Mouse (Mus musculus): ENCODE data around the gene Fgf8.

Gene Fgf8

DNA sequence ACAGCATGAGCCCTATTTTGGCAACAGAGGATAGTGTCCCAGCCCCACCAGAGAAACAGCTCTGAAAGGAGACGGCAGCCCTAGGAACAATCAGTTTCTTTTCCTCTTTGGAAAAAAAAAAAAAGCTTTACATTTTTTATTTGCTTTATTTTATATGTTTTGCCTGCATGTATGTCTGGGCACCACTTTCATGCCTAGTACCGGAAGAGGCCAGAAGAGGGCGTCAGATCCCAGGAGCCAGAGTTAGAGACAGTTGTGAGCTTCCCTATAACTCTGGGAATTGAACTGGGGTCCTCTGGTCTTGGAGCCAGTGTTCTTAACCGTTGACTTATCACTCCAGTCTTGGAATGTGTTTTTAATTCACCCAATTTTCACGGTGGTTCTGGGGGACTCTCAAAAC is 20.5 kb downstream of the Fgf8 start:
- no peak for DNase-seq

DNA sequence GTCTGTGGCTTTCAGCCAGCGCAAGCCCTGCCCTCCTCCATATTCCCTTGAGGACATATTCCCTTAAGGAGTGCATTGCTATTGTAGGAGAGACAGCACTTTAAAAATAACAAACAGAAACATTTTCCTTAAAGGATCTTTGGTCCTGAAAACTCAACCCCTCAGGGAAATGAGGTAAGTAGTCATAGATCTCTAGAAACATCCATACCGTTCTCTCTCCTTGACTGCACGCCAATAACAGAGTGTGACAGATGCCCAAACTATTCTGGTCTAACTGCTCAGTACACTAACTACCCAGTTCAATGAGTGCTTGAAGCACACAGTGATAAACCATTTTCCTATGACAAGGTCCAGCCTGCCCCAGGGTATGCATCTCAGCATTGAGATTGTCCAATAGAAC is 24.4 kb downstream of the Fgf8 start:
- no peak for DNase-seq

DNA sequence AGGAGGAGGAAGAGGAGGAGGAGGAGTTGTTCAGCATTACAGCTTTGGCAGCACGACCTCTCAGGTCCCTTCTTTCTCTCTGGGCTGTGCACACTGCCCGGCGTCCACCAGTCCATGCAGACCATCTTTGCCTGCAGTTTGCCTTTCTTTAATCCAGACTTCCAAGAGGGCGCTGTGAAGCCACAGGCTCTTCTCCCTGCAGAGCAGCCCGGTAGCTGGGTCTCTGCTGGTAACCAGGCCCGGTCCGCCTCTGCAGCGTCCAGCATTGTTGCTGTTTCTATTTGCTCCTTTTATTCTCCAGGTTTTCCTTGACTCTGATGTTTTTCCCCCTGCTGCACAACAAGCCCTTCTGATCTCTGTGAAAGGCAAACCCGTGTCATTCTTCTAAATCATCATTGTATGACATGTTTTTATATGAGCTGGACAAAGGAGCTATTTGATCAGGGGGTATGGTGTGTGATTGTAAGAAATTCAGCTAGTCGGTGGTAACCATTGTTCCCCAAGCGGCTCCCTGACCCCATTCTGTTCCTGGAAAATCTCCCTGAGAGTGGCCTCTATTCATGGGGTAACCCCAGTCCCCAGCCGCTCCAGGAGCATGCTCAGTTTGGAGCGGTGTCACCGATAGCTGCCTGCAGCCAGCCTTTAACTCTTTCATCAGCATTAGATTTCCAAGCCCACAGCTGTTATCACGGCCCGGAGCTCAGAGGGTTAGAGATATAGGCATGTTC is 25.1 kb downstream of the Fgf8 start:
- DNase-seq, result no peak

DNA sequence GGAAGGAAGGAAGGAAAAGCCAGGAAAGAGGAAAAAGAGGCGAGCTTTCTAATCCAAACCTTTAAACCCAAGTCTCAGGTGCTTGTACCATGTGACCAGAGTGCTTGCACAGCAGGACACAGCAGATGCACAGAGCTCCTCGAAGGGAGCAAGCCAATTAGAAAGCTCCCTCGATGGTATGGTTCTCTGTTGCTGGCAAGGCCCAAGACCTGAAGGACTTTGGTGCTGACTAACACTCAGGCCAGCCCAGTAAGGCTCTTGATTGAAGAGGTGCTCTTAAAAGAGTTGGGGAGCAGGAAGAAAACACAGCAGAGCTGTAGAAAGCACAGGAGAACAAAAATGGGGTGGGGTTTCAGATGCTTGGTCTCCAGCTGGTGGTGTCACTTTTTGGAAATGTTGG is 34.0 kb downstream of the Fgf8 start:
- no peak for DNase-seq

DNA sequence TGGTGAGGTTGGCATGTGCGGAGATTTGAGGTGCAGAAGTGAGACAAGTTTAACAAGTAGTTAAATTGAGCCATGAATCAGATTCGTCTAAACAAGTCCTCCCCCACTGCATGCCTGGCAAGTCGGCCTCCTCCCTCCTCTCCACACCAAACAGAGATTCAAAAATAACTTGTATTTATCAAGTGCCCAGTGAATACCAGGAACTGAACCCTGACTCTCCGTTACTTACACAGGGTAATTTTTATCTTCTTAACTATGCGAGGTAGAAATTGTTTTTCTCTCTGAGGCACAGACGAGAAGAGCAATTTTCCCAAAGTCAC is 46.5 kb downstream of the Fgf8 start:
- no peak for DNase-seq

DNA sequence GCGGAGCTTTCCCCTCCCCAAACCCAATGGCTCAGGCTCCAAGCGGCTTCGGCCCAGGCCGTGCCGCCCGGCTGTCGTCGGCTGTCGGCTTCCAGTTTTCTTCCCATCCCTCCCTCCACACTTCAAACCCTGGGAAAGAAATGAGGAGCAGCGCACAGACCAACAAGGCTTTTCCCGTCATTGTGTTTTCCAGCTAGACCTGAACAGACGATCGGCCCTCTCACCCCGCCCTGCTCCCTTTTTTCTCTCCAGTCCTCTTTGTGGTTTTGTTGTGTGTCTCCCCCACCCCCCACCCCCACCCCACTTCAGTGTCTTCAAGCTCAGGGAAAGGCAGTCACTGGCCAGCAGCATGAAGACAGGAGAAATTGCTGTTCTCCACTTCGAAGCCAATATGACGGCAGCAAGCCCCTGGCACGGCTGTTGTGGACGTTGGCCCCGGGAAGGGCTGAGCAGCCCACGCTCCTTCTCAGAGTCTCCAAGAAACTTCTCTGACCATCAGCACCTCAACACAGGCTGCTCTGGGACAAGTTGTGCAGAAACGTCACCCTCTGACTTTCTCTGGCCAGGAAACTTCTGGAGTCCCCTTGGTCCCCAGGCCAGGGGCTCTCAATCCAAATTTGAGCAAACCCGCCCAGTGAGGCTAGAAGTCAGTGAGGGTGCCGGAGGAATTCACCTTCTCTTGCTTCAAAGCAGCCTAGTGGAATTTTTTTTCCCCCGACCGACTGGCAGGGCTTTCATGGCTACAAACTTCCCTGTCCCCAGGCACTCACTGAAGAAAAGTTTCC is 47.0 kb downstream of the Fgf8 start:
- DNase-seq, result no peak

DNA sequence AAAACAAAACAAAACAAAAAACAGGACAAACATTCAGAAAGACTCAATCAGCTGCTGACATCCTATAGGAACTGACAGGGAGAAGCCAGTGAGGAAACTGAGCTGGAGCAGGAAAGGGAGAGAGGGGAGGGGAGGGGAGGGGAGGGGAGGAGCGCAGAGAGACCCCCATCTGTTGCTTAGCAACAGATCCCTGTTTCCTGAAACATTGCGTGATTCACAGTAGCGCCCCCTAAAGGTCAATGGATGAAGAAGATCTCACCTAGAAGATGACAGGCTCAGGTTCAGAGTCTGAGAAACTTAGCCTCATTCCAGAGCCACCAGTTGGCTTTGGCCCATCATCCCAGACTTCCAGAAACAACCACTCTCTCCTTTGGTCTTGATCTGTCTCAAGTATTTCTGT is 48.7 kb downstream of the Fgf8 start:
- no peak for DNase-seq

DNA sequence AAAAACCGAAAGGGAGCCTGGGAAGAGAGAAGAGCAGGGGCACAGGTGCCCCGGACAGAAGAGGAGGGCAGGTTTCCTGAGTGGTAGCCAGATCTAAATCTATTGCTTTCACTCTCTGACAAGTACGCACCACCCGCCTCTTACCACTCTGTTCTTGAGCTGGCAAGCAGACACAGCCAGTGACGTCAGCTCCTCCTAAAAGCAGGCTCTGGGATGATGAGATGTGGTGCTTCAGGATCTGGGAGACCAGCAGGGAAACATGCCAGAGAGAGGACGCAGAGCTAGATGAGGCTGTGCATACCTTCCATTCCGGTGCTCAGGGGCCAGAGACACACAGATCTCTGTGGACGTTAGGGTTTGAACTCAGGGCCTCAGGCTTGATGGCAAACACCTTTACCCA is 50.5 kb downstream of the Fgf8 start:
- no peak for DNase-seq

DNA sequence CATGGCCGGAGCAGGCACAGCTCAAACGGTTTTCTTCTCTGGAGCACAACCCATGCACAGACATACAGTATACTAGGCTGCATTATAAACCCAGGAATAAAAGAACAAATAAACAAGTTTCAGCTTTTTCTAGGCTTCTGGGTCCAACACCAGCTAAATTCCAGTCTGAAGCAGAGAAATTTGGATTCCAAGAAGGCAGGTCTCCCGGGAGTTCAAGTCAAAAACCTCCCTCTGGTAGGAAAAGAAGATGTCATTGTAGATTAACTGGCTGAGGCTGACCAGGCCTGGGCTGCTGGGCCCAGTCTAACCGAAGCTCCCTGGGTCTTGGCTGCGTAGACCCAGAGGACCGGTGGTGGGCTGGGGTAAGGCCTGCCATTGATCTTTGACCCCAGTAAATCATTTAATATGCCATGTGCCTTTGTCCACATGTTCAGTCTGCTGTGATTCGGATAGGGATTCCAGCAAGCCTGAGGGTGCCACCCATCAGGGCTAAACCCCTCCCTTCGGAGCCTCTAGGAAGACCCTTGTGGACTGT is 51.6 kb downstream of the Fgf8 start:
- DNase-seq, result no peak

DNA sequence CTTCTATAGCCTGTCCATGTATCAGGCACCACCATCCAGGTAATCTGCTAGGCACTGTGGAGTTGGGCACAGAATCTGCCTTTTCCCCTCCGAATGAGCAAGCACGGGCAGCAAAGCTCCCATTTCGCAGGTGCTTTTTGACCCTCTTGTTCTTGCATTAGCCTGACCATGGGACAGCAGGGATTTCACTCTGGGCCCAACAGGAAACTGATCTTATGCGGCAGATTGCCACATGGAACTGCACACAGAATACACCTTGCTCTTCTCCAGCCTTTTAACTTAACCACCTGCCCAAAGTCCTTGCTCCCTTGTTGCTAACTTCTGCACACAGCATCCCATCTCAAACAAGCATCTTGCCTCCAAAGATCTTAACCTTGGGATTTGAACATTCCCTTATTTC is 55.7 kb downstream of the Fgf8 start:
- DNase-seq, result no peak
